Mouse (Mus musculus) erythroblast, adult 5-6 weeks (primary cell): ENCODE results near the gene Trabd2b. TPM values are rescaled to one million over a fixed set of nuclear protein-coding genes. Genes with fewer than 3 reads are reported as not detected.

ENCODE experiments used
- ATAC-seq: replicated peaks from 2 replicates; pipeline ENCODE4 v1.8.0; 2016; ENCODE audit warnings: moderate number of reproducible peaks, mild to moderate bottlenecking, moderate TSS enrichment, inconsistent platforms; ENCODE audit not compliant: poor library complexity, low FRiP score, severe bottlenecking
- total RNA-seq, 2 experiments: library from RNA; stranded (forward) in 1 of 2; stranded (reverse) in 1 of 2; fragments of 150-400 nt in 1 of 2; fragments of 200-764, 138-1000 nt in 1 of 2; gene quantifications; 2 replicates each; pipeline versions ENCODE4 v1.2.3 to v1.2.4; 2015 to 2017; ENCODE audit warnings: low replicate concordance in 2 of 2

Trabd2b gene
- total RNA-seq, 2 experiments from 2014 or later = not detected

GRCm38 (mm10) chr4:114519966-114520365 is 113.4 kb downstream of the Trabd2b start:
- no peak for ATAC-seq

GRCm38 (mm10) chr4:114523335-114524188 is 117.0 kb downstream of the Trabd2b start:
- no peak for ATAC-seq

DNA sequence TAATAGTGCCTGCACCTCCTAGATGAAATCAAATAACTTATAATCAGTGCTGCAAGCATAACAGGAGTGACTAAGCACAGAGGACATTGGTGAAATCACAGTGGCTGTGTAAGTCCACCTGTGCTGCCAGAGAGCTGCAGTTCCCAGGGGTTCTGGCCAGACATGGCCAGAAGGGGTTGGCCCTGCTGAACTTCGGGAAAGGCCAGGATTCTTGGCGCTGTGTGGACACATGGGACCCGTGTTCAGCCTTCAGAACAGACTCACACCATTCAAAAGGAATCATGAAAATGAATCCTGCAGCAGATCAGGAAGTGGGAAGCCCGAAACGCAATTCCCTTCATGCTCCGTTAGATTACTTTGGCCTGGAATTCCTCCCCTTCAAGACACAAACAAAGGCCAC is 125.1 kb downstream of the Trabd2b start:
- no peak for ATAC-seq

GRCm38 (mm10) chr4:114533894-114534754 is 127.6 kb downstream of the Trabd2b start:
- no peak for ATAC-seq

- ATAC-seq = no peak
These were observed 131.0 kb downstream of the Trabd2b start for GRCm38 (mm10) chr4:114537376-114537974.

GRCm38 (mm10) chr4:114540031-114540430 is 133.5 kb downstream of the Trabd2b start:
- no peak for ATAC-seq

- no peak for ATAC-seq
These were observed 134.7 kb downstream of the Trabd2b start for GRCm38 (mm10) chr4:114541221-114541620.

DNA sequence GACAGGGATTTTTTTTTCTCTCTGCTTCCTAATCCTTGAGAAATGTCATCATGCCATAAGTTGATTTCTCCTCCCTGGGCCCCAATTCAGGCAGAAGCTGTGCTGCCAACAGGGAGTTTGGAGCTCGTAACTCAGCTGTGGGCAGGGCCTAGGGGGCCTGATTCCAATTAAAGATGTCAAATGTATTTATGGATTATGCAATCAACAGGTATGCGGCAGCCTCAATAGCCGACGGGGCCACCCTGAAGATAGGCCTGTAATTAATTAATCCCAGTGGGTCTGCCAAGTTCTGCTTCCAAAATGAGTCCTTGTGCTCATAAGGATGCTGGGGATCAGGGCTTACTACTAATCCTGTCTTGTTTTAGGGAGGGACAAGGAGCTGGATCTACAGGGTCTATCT is 135.6 kb downstream of the Trabd2b start:
- no peak for ATAC-seq

- ATAC-seq = no peak
These were observed 139.1 kb downstream of the Trabd2b start for GRCm38 (mm10) chr4:114545481-114546200.

GRCm38 (mm10) chr4:114547658-114548448 is 141.3 kb downstream of the Trabd2b start:
- ATAC-seq = no peak

- no peak for ATAC-seq
These were observed 143.0 kb downstream of the Trabd2b start for GRCm38 (mm10) chr4:114549487-114549886.

GRCm38 (mm10) chr4:114550471-114551156 is 144.1 kb downstream of the Trabd2b start:
- no peak for ATAC-seq

DNA sequence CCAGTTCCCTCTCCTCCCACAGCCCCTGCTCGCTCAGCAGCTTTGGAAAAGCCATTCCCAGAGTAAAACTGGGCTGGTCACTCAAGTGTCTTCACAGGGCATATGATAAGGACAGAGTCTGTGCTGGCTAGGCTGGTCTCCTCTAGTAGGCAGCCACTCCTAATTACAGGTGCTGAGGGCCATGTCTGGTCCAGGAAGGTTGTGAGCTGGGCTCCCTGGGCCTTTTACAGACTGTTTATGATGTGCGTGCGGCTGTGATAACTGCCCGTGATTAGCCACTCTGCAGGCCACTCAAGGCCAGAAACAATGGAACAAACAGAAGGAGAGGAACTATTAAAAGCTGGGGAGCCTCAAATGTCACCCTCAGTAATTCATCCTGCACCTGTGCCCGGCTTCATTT is 150.4 kb downstream of the Trabd2b start:
- ATAC-seq = no peak

- ATAC-seq = no peak
These were observed 151.2 kb downstream of the Trabd2b start for GRCm38 (mm10) chr4:114557731-114558130.

GRCm38 (mm10) chr4:114558487-114558886 is 152.0 kb downstream of the Trabd2b start:
- no peak for ATAC-seq

DNA sequence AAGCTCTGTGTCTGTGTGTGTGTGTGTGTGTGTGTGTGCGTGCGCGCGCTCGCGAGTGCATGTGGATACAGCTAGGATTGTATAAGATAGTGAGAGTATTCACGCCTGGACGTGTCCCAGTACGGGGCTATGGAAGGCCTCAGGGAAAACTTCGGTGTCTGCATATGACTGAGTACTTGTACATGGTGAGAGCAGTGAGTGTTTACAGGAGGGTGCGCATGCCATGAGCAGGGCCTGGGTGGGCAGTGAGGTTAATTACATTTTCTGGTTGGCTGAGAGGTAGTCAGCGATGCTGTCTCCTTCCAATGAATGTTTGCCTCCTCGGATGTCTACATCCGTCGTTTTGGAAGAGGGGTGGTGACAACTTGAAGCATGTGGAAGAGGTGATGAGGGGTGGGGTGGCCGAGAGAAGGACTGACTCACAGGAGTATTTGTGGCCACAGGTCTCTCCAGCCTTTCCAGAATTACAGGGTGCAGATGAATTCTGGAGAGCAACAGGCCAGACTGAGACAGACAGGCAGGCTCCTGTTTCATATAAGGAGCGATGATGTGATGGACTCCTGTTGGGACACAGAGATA is 154.2 kb downstream of the Trabd2b start:
- ATAC-seq = no peak

GRCm38 (mm10) chr4:114564131-114564695 is 157.7 kb downstream of the Trabd2b start:
- no peak for ATAC-seq

DNA sequence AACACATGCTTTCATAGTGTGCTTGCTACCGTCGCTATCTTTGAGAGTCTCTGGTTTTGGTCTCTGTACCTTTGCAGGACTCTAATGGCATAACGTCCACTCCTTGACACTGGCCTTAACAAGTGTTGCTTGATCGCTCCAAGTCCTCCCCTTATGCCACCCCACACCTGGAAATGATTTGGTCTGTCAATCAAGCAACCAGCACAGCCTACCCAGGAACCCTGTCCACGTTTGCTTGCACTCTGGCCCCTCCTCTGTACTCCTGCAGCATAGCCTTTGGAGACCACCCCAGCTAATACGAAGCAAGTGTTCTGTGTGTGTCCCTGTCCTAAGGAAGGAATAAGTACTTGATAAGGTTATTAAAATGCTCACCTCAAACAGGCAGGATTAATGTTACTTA is 161.1 kb downstream of the Trabd2b start:
- no peak for ATAC-seq
